Mouse (Mus musculus): ENCODE data around the gene Magi2. TPM values are rescaled to one million over a fixed set of nuclear protein-coding genes. Genes with fewer than 3 reads are reported as not detected.
A peak's percentile ranks its signal among the peaks of the same experiment; 100 is the strongest.
"Not testable (repeated sequence)": the region's sequence is repeated elsewhere in the genome, so short reads cannot be mapped to it uniquely, and the experiment has no call there.

Magi2 gene
- polyA plus RNA-seq, 1 experiment from 2014 or later = 22.3 TPM

DNA sequence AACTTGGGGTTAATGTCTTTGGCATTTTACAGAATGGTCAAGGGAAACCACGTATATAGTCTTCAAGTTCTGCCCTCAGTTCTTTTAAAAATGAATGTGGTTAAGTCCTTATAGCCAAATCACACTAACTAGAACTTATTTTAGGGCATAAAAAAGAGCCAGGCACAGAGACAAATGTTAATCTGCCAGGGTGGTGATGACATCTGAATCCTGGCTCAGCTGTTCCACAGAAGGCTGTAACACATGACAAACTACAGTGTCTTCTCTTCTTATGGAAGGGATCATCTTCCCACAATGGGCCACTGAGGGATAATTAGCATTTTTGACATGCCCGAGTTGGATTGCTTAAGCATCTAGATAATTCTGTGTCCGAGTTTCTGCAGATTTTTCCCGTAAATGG lies 1299.8 kb downstream of the Magi2 start:
- 92% methylated on average over 2 of the region's 4 CpGs for WGBS
- not testable (repeated sequence) for H3K27ac ChIP-seq; ATAC-seq (ENCODE audit: low FRiP score)

DNA sequence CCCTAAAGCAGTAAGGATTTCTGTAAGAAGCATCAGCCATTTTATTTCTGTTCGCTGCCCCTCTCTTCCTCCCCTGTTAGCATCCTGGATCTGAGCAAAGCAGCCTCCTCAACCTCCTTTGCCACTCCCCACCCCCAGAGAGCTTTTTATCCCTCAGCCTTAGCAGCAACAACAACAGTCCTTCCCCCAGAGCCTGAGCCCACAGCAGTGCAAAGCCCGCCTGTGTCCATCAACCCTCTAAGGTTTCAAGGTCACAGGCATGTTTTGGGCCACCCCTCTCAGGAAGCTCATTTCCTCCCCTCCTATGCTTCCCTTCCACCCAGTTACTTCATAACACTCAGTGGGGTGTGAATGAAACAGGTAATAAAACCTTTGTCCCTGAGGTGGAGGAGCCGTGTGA lies 1309.7 kb downstream of the Magi2 start:
- Histone ChIP-seq H3K27me3 (no peaks in the 10 kb centered on the region), H3K36me3 (replicated peaks) (no peaks in the 10 kb centered on the region), H3K27ac (0 out of 2 replicates have a peak overlapping the region, but pooled peaks have one; percentile 9), H3K4me2 (no peak overlapping the region), H3K4me3 (replicated peaks) (no peak overlapping the region), H3K4me1 (0 out of 2 replicates have a peak, but pooled peaks cover 6% of the 10 kb centered on the region), H3K9ac (no peak overlapping the region), H3K9me3 (no peaks in the 10 kb centered on the region)
- 53% methylated on average over 3 of the region's 3 CpGs for WGBS
- ATAC-seq (ENCODE audit: low FRiP score) = no peak

More for the DNA sequence above, 1299.8 kb downstream of the Magi2 start:
- not testable (repeated sequence) for H3K4me2 ChIP-seq; H3K9ac ChIP-seq; H3K36me3 ChIP-seq (replicated peaks); H3K4me3 ChIP-seq (replicated peaks); H3K4me1 ChIP-seq; H3K9me3 ChIP-seq; H3K27me3 ChIP-seq

DNA sequence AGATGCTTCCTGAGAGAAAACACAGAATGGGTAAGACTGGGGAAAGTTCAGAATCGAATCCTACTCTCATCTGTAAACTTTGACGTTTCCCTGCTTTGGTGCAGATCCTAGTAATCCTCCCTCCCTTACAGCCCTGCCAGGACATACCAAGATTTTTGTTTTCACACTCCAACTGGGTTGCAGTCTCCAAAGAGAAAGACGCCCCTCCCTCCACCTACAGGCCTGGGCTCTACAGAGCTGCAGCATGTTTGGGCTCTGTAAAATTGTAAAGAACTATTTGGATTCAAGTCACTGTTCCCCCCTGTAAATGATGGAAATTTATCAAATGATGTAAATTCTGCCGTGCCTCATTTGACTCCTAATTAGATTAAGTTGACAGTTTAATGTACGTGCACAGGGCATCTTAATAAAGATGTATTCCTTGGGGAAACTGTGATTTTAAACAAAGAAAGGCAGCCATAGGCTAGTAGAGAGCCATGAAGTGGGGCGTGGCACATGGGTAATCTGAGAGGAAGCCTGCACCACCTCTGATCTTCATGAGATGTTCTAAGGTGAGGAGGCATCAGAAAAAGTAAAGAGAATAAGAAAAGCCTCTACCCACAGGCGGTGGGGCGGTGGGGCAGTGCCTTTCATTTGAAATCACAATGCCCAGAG lies 1310.7 kb downstream of the Magi2 start:
- Histone ChIP-seq H3K27me3 (no peaks in the 10 kb centered on the region), H3K4me1 (0 out of 2 replicates have a peak, but pooled peaks cover 6% of the 10 kb centered on the region), H3K9me3 (no peaks in the 10 kb centered on the region), H3K4me3 (replicated peaks) (no peak overlapping the region), H3K9ac (no peak overlapping the region), H3K4me2 (no peak overlapping the region), H3K36me3 (replicated peaks) (no peaks in the 10 kb centered on the region), H3K27ac (no peak overlapping the region)
- ATAC-seq (ENCODE audit: low FRiP score) = no peak
- WGBS = 69% methylated on average over 8 of the region's 8 CpGs

DNA sequence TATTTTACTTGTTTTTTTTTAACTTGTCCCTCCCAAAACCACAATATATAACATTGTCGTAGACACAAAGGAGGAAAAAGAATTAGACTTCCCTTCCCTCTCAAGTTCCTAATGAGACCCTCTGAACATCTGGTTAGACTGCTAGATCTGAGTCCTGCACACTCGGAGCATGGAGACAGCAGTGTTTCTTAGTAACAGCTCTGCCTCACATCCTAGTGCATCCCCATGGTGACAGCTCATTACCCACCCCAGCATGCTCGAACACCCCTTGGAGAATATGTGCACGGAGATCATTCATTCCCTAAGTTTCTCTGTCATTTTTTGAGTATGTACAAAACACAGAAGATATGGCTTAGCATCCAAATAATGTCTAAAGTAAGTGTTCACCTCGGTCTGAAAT lies 1317.5 kb downstream of the Magi2 start:
- no peaks in the 10 kb centered on the region for H3K9me3 ChIP-seq
- ATAC-seq (ENCODE audit: low FRiP score) = no peak
- no peaks in the 10 kb centered on the region for H3K36me3 ChIP-seq (replicated peaks)
- no peak overlapping the region for H3K9ac ChIP-seq
- H3K4me3 ChIP-seq (replicated peaks) = no peak overlapping the region
- H3K4me2 ChIP-seq = no peak overlapping the region
- H3K27me3 ChIP-seq = no peaks in the 10 kb centered on the region
- WGBS = 54% methylated on average over 5 of the region's 5 CpGs
- no peaks in the 10 kb centered on the region for H3K4me1 ChIP-seq
- H3K27ac ChIP-seq = no peak overlapping the region

DNA sequence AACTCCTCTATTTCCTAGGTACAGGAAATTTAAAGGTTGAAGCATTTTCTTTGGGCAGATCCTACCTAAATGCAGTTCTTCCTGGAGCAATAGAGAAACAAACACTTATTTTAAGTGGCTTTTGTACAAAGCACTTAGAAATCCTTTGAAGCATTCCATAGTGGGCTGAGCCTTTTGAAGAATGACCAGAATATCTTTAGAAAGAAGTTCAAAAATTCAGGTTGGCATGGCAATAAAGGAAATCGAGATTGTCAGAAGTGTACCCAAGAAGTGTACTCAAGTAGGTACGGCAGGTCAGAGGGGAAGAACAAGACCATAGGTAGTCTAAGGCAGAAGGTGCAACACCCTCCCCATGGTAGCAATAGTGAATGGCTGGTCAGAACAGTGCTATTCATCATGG lies 1332.5 kb downstream of the Magi2 start:
- Histone ChIP-seq H3K9me3 (no peaks in the 10 kb centered on the region), H3K27me3 (no peaks in the 10 kb centered on the region), H3K4me1 (no peaks in the 10 kb centered on the region), H3K27ac (no peak overlapping the region), H3K9ac (no peak overlapping the region), H3K4me3 (replicated peaks) (no peak overlapping the region), H3K36me3 (replicated peaks) (no peaks in the 10 kb centered on the region), H3K4me2 (no peak overlapping the region)
- 74% methylated on average over 2 of the region's 2 CpGs for WGBS
- no peak for ATAC-seq (ENCODE audit: low FRiP score)

DNA sequence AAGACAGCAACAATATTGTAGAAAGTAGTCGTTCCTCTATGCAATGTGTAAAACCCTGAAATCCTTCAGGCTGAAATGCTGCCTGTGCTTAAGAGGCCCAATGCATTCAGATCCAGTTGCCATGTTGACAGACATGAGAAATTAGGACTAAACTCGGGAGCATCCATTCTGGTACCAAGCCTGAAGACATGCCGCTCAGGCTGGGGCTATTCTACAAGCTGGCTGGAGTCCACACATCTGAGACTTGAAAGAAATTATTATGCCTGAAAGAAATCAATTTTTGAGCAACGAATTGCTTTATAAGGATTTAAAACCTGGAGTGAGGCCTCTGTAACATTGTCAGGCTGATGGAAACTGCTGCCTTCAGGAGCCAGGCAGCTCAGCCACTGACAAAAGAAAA lies 1333.0 kb downstream of the Magi2 start:
- no peak overlapping the region for H3K27ac ChIP-seq
- no peak overlapping the region for H3K9ac ChIP-seq
- ATAC-seq (ENCODE audit: low FRiP score) = no peak
- H3K9me3 ChIP-seq = no peaks in the 10 kb centered on the region
- no peaks in the 10 kb centered on the region for H3K36me3 ChIP-seq (replicated peaks)
- H3K4me3 ChIP-seq (replicated peaks) = no peak overlapping the region
- no peaks in the 10 kb centered on the region for H3K27me3 ChIP-seq
- no peaks in the 10 kb centered on the region for H3K4me1 ChIP-seq
- WGBS = 64% methylated on average over 4 of the region's 4 CpGs
- no peak overlapping the region for H3K4me2 ChIP-seq

DNA sequence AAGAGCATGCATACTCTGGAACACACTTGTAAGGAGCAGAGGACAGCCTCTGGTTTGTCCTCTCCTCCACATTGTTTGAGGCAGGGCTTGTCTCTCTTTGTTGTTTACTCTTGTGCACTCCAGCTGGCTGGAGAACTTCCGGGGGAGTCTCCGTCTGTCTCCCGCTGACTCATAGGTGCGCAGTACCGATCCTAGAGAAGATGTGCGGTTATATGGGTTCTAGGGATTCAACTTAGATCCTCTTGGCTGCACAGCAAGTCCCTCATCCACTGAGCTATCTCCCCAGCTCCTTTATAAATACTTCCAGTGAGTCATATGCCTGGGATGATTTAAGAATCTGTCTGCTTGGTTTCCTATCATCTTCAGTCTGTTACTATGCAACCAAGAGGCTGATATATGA lies 1341.6 kb downstream of the Magi2 start:
- 88% methylated on average over 6 of the region's 6 CpGs for WGBS
- H3K27ac ChIP-seq = no peak overlapping the region
- H3K4me3 ChIP-seq (replicated peaks) = no peak overlapping the region
- no peaks in the 10 kb centered on the region for H3K4me1 ChIP-seq
- no peaks in the 10 kb centered on the region for H3K36me3 ChIP-seq (replicated peaks)
- H3K4me2 ChIP-seq = no peak overlapping the region
- no peak for ATAC-seq (ENCODE audit: low FRiP score)
- H3K9me3 ChIP-seq = no peaks in the 10 kb centered on the region
- H3K27me3 ChIP-seq = no peaks in the 10 kb centered on the region
- no peak overlapping the region for H3K9ac ChIP-seq

DNA sequence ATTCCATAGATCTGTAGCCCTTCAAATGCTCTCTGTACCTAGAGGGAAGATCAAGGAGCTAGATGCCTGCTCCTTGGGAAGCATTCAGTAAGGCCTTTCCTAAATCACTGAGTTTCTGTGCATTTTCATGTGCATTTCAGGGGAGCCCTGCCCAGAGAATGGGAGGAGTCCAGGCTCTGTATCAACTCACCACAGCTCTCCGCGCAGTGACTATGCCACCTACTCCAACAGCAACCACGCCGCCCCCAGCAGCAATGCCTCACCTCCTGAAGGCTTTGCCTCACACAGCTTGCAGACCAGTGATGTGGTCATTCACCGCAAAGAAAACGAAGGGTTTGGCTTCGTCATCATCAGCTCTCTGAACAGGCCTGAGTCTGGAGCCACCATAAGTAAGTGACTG lies 1342.1 kb downstream of the Magi2 start:
- no peaks in the 10 kb centered on the region for H3K9me3 ChIP-seq
- no peaks in the 10 kb centered on the region for H3K36me3 ChIP-seq (replicated peaks)
- H3K4me3 ChIP-seq (replicated peaks) = no peak overlapping the region
- no peaks in the 10 kb centered on the region for H3K27me3 ChIP-seq
- H3K9ac ChIP-seq = no peak overlapping the region
- WGBS = 97% methylated on average over 7 of the region's 7 CpGs
- H3K4me2 ChIP-seq = no peak overlapping the region
- ATAC-seq (ENCODE audit: low FRiP score) = no peak
- H3K27ac ChIP-seq = no peak overlapping the region
- no peaks in the 10 kb centered on the region for H3K4me1 ChIP-seq

DNA sequence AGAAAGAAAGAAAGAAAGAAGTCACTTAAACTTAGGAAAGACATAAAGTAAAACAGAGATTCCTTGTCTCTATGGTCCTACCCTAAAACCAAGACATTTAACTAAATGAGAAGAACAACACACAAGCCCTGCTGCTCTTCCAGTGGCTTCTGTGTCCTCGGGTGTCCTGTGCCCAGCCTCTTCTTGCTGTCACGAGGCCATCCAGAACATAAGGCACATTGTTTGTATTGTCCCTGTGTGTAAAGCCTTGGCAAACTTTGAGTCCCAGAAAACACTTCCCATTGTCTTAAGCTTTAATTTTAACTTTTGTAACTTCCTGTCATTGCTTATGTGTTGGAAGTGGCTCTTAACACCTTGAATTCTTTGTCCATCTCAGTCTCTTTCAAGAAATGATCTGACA lies 1348.0 kb downstream of the Magi2 start:
- Histone ChIP-seq H3K36me3 (replicated peaks) (no peaks in the 10 kb centered on the region), H3K9ac (no peak overlapping the region), H3K4me3 (replicated peaks) (no peak overlapping the region), H3K9me3 (no peaks in the 10 kb centered on the region), H3K27ac (no peak overlapping the region), H3K27me3 (no peaks in the 10 kb centered on the region), H3K4me1 (peaks cover 4% of the 10 kb centered on the region; the same call in 1 of the 2 replicates), H3K4me2 (no peak overlapping the region)
- no peak for ATAC-seq (ENCODE audit: low FRiP score)
- 63% methylated on average over 2 of the region's 2 CpGs for WGBS

DNA sequence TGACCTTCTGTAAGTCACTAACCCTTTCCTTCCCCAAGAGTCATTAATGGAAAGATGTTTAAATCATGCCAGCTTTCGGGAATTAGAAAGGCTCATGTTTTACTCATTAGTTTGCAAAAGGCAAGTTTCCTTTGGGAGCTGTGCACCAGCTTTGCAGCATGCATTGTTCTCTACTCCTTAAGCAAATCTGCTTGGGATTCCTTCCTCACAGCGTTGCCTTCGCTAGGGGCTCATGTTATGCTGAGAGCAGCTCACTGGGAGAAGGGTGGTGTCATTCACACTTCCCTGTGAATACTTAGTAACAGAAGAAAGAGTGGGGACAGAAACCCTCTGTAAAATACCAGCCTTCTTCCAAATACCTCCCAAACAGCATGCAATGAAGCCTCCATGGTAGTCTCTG lies 1349.0 kb downstream of the Magi2 start:
- H3K4me1 ChIP-seq = peaks cover 4% of the 10 kb centered on the region; the same call in 1 of the 2 replicates
- H3K9me3 ChIP-seq = no peaks in the 10 kb centered on the region
- WGBS = 19% methylated on average over 3 of the region's 3 CpGs
- H3K27me3 ChIP-seq = no peaks in the 10 kb centered on the region
- H3K36me3 ChIP-seq (replicated peaks) = no peaks in the 10 kb centered on the region
- no peak overlapping the region for H3K4me2 ChIP-seq
- H3K27ac ChIP-seq = no peak overlapping the region
- no peak for ATAC-seq (ENCODE audit: low FRiP score)
- no peak overlapping the region for H3K4me3 ChIP-seq (replicated peaks)
- H3K9ac ChIP-seq = no peak overlapping the region

DNA sequence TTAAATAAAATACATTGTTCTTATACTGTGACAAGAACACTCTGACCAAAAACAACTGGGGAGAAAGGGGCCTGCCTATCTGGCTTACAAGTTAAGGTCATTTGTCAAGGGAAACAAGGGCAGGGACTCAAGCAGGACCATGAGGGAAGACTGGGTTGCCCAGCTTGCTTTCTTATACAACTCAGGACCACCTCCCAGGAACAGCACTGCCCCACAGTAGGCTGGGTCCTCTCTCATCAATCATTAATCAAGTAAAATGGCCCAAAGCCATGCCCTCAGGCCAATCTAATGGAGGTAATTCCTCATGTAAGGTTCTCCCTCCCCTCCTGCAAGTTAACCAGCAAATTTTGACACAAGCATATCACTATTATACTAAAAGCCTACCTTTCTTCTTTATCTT lies 1349.4 kb downstream of the Magi2 start:
- no peaks in the 10 kb centered on the region for H3K27me3 ChIP-seq
- H3K9me3 ChIP-seq = no peaks in the 10 kb centered on the region
- H3K36me3 ChIP-seq (replicated peaks) = no peaks in the 10 kb centered on the region
- no peak overlapping the region for H3K9ac ChIP-seq
- peaks cover 4% of the 10 kb centered on the region; the same call in 1 of the 2 replicates for H3K4me1 ChIP-seq
- H3K4me2 ChIP-seq = no peak overlapping the region
- no peak overlapping the region for H3K4me3 ChIP-seq (replicated peaks)
- no peak for ATAC-seq (ENCODE audit: low FRiP score)
- H3K27ac ChIP-seq = no peak overlapping the region

DNA sequence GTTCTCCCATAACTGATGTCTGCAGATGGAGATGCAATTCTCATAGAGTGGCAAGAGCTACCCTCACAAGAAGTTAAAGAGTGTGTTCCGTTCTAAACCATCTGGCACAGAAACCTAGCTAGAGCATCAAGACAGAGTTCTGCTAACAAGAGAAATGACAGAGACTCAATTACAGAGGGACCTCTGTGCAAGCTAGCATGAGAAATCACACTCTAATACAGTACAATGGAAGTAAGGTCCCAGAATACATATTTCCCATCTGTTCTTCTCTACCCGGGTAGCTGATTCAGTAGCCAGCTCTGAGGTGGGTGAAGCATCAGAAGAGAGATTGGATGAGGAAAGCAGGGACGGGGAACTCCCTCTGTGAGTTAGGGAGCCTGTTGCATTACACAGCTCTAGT lies 1351.8 kb downstream of the Magi2 start:
- Histone ChIP-seq H3K27ac (no peak overlapping the region), H3K9ac (no peak overlapping the region), H3K9me3 (no peaks in the 10 kb centered on the region), H3K4me3 (replicated peaks) (no peak overlapping the region), H3K4me1 (peaks cover 8% of the 10 kb centered on the region; the same call in 1 of the 2 replicates), H3K27me3 (no peaks in the 10 kb centered on the region), H3K4me2 (no peak overlapping the region), H3K36me3 (replicated peaks) (no peaks in the 10 kb centered on the region)
- no peak for ATAC-seq (ENCODE audit: low FRiP score)
- WGBS = 92% methylated on average over 3 of the region's 3 CpGs

DNA sequence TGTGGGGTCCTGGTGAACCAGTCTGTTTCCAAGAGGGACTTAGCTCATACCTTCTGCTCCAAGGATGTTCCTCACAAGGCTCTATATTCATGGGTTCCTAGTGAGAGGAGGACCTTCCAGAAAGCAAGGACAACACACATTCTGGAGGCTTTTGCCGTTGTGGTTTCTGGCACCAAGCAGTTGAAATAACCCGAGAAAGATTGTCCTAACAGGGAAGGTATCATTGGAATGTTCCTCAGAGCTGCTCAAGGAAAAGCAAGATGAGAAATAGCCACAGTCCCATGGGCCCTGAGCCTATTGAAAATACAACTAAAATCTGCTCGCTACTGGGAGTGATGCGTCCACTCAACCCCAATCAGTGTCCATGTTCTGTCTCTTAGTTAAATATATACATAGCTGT lies 1353.8 kb downstream of the Magi2 start:
- ATAC-seq (ENCODE audit: low FRiP score) = no peak
- Histone ChIP-seq H3K27me3 (no peaks in the 10 kb centered on the region), H3K4me2 (no peak overlapping the region), H3K4me3 (replicated peaks) (no peak overlapping the region), H3K27ac (no peak overlapping the region), H3K36me3 (replicated peaks) (no peaks in the 10 kb centered on the region), H3K9me3 (no peaks in the 10 kb centered on the region), H3K9ac (no peak overlapping the region), H3K4me1 (peaks cover 7% of the 10 kb centered on the region; the same call in 1 of the 2 replicates)
- WGBS = 89% methylated on average over 4 of the region's 4 CpGs
